Mouse (Mus musculus): ENCODE data around the gene Sfxn3.

Gene Sfxn3

DNA sequence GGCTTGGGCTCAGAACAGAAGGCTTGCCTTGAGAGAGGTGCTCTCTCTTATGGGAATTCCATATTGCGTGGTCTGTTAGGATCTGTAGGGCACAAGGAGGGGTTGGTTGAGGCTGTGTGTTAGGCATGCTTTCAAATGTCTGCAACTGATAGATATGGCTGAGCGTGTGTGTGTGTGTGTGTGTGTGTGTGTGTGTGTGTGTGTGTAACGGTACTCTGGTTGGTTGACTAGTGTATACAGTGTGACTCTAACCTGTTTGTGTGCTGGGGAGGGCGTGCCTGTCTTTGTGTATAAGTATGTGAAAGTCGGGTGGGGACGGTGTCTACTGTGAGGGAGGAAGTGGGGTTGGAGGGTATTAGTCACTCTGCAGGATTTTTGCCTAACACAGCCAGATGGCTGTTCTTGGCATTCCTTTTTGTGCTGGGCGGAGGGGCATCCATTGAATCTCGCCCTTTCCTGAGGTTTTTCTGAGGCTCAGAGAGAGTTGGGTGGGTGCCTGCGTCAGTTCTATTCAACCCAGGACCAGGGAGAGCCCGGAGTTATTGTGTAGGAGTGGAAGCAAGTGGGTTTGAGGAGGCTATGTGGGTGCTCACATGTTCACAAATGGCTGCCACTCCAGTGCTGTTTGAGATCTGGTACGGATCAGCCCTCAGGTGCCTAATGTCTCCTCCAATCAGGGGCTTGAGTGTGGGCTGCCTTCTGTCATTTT, 786 bp downstream of the Sfxn3 start:
- peak; percentile 55 for DNase-seq (ENCODE audit: low spot score)

DNA sequence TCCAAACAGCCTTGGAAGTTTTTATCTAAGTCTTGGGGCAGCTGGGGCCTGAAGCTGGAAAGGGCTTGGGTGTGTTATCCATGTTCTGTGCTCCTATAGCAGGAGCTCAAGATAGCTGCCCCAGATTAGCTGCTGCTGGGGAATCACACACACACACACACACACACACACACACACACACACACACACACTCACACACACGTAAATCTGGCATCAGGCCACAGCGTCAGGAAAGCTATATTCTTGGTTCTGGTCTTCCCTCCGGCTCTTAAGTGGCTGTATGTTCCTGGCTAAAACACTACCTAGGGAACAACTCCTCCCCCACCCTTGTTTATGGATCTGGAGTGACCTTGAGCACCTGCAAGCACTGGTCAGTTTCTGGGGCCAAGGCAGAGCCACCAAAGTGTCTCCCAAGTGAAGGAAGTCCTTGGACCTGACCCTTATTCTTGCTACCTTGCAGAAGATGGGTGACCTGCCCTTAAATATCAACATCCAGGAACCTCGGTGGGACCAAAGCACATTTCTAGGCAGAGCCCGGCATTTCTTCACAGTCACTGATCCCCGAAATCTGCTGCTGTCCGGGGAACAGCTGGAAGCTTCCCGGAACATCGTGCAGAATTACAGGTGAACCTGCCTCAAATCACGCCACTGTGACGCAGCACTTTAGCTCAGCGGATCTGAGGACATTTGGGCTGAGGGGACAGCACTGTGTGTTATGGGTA, 1.5 kb downstream of the Sfxn3 start:
- DNase-seq (ENCODE audit: low spot score), result no peak

DNA sequence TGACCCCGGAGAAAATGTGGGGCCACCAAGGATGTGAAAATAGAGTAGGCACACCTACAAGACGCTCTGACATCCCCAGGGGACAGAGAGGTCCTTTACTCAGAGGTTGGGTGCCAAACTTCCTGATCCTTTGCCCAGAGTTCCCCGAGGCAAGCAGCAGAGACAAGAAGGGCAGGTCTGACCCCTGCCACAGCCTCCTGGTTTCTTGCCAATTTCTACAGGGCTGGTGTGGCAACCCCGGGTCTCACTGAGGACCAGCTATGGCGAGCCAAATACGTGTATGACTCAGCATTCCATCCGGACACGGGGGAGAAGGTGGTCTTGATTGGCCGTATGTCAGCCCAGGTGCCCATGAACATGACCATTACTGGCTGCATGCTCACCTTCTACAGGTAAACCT, 2.2 kb downstream of the Sfxn3 start:
- no peak for DNase-seq (ENCODE audit: low spot score)

- DNase-seq (ENCODE audit: low spot score), result no peak
These were observed 6.1 kb downstream of the Sfxn3 start for GRCm38 (mm10) chr19:45053451-45053850.

- DNase-seq (ENCODE audit: low spot score), result no peak
These were observed 7.8 kb downstream of the Sfxn3 start for GRCm38 (mm10) chr19:45054892-45055690.

DNA sequence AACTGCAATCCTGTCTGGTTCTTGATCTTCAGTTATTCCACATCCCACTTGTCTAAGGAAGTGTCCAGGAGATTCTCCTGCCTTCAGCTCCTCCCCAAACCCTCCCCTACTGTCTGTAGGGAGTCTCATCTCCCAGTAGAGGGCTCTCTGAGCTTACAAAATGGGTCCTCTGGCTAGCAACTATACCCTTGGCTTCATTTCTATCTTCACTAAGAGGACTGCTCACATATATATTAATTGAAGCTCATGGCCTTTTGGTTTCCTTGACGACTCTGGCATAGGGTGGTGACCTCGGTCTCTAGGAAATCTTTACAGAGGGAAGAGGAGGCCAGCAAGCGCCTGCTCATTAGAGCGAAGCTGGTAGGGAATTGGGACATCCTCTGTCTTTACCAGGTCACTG, 9.1 kb downstream of the Sfxn3 start:
- no peak for DNase-seq (ENCODE audit: low spot score)

GRCm38 (mm10) chr19:45056908-45057698, 9.8 kb downstream of the Sfxn3 start:
- no peak for DNase-seq (ENCODE audit: low spot score)

DNA sequence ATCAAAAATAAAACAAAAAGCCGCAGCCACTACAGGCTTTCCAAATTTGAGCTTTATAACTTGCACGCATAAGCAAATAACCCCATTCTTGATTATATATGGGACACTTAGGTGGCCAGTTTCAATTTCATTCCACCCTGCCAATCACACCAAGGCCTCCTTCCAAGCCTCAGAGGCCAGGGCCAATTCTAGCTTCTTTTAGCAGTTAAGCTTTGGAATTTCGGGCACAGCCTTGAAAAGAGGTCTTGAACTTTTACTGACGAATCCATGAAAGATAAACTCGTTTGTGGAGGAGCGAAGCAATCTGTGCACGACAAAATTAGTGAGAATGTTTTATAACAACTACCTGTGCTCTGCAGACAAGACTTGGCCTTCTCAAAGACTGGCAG, 10.4 kb downstream of the Sfxn3 start:
- DNase-seq (ENCODE audit: low spot score), result no peak

DNA sequence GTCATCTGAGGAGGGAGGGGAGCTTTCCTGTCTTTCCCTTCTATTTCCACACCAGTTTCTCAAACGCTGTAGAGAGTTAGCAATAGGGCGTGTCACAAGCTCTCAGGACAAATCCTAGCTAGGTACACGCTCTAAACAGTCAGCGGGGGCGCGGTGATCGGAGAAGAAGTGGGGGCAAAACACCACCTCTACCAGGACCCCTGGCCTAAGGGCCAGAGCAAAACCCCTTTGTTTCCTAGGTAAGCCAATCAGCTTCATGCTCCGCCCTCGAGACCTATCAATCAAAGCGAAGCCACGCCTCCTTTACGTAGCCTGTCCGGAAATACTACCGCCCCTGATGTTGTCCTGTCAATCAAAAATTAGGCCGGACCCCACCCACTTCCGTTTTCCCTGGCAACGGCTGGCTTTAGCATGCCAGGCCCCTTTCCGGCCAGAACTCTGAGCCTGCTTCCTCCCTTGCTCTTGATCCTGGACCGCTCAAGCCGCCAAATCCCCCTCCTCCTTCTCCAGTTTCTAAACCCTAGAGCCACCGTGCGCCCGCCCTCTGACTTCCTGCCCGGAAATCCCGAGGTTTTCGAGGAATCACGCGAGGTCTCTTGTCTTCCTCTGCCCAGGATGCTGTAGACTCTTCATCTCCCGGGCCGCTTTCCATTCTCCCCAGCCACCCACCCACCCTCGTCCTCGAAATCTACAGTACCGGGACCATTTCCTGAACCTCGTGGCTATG, 11.0 kb downstream of the Sfxn3 start:
- DNase-seq (ENCODE audit: low spot score), result peak; percentile 84

DNA sequence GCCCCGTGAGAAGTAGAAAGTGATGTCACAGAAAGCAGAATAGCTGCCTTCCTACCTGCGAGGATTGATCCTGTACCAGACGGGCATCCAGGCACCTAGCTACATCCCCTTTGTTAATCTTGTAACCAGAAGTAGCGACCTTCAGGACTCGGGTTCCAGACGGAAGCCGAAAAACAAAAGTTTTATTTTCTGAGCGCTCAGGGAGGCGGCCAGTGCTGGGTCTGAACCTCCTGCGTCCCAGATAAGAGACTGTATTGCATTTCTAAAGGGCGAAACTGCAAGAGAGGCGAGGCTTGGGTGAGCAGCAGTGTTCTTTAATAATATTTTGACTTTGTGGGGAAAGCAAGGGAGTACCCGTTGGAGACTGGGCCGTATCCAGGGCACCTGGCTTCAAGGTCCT, 11.5 kb downstream of the Sfxn3 start:
- DNase-seq (ENCODE audit: low spot score), result no peak

DNA sequence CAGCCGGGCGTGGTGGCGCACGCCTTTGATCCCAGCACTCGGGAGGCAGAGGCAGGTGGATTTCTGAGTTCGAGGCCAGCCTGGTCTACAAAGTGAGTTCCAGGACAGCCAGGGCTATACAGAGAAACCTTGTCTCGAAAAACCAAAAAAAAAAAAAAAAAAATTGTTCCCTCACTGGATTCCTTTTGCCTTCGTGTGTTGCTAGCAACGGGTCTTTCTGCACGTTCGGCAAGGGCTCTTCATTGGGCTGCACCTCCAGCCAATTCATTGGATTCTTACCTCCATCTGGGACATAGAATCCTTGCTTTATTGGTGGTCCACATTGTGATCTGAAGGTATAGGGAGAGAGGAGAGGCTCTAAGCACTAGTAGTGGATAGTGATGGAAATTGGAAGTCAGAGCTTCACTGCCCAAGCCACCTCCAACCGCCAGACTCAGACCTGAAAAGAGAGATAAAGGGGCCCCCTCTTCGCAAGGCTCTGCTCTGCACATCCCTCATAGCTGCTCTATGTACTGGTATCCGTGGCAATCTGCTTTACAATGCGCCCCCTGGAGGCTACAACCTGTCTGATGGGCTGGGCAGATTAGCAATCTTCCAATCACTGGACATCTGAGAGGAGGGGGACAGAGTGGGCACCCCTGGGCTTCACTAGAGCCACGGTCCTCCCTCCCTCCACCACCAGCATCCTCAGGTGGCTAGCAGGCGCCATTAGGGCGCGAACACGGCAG, 16.4 kb downstream of the Sfxn3 start:
- DNase-seq (ENCODE audit: low spot score), result peak; percentile 57

GRCm38 (mm10) chr19:45065226-45065625, 17.9 kb downstream of the Sfxn3 start:
- DNase-seq (ENCODE audit: low spot score), result no peak

DNA sequence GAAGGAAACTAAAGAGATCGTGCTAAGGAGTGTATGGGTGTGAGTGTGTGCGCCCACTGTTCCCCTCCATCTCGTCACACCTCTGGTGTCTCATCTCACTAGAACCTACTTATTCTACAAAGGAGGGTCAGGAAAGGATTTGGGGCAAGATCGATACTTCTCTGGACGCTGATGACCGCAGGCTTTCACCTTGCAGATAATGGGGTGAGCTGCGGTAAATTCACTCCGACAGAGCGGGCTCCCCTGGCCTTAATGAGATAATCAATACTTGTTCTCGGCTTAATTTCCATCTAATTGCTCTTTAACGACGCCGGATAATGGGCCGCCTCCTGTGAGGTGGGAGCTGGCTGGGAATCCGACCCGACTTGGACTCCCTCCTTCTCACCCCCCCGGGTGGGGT, 19.9 kb downstream of the Sfxn3 start:
- DNase-seq (ENCODE audit: low spot score), result no peak

DNA sequence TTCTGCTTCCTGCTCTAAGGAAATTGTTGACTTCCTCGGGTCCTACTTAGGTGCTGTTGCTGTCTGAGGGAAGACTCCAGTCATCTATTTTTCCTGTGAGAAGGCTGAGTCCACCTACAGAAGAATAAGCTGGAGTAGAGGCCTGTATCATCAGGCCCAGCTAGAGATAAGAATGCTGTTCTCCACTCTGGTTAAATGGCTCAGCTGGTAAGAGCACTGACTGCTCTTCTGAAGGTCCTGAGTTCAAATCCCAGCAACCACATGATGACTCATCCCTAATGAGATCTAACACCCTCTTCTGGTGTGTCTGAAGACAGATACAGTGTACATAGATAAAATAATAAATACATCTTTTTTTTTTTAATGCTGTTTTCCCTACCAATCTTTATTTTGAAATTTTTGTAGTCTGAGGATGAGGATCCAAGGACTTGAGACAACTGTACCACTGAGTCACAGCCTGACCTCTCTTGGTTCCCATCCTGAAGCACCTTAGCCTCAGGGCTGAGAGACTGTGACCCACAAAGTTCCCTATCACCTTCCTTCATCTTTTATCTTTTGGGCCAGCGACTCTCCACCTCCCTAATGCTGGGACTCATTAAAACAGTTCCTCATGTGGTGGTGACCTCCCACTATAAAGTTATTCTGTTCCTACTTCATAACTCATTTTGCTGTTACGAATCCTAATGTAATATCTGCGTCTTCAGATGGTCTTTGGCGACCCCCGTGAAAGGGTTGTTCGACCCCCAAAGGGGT, 20.6 kb downstream of the Sfxn3 start:
- no peak for DNase-seq (ENCODE audit: low spot score)

DNA sequence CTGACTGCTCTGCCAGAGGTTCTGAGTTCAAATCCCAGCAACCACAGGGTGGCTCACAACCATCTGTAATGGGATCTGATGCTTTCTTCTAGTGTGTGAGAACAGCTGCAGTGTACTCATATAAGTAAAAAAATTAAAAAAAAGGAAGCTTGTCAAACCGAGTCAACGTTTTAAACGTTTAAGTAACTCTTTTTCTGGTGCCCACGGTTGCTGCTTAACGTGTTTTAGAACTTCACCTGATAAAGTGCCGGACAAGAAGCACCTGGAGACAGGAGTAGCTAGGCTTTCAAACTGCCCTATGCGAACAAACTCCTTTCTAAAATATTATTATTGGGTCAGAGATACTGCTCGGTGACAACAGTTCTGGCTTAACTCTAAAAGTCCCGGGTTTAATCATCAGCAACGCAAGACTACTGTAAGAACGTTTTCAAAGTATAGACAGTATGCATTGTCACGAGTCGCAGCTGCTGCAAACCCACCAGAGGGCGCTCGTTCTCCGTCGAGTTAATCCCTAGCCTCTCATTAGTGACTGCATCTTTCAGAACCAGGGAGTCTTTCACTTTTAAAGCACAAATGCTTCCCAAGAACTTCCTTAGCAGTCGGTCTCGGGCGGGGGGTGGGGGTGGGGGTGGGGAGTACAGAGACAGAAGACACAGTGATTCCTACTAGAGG, 26.7 kb downstream of the Sfxn3 start:
- DNase-seq (ENCODE audit: low spot score), result peak; percentile 91

- DNase-seq (ENCODE audit: low spot score), result peak; percentile 93
These were observed 27.4 kb downstream of the Sfxn3 start, which contains the start of gene Kazald1 for GRCm38 (mm10) chr19:45074580-45075322. Gene Kazald1, plus strand, starts transcription at chr19:45075241.

- no peak for DNase-seq (ENCODE audit: low spot score)
These were observed 28.2 kb downstream of the Sfxn3 start for GRCm38 (mm10) chr19:45075323-45076035.

- no peak for DNase-seq (ENCODE audit: low spot score)
These were observed 28.8 kb downstream of the Sfxn3 start for GRCm38 (mm10) chr19:45076036-45076575.
